23 mouse cellular contexts compared by ENCODE assay signal in the genomic region with DNA sequence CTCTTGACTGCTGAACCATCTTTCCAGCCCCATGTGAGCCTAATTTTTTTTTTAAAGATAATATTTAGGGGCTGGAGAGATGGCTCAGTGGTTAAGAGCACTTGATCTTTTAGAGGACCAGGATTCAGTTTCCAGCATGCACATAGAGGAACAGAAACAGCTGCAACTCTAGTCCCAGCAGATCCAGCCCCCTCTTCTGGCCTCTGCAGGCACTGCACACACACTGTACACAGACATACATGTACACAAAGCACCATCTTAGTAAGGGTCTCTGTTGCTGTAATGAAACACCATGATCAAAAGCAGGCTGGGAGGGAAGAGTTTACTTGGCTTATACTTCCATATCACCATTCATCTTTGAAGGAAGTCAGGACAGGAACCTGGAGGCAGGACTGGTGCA. TPM values are rescaled to one million over a fixed set of nuclear protein-coding genes. Genes with fewer than 3 reads are reported as not detected.
DNase-seq lines count a peak whose midpoint lies in the region; ATAC-seq and TF ChIP-seq lines count a peak whose summit lies in the region.
"Had no signal": no experiment of that assay in that cellular context is flagged by ENCODE, and none has a peak within 500 bp of the region (broad histone marks: within the 10 kb centered on the region; RNA-seq: fewer than 3 reads in every experiment).

No protein-coding gene starts in this region.

- DNase-seq in forebrain, postnatal 0 days, result no peak
- DNase-seq in layer of hippocampus, adult 2 months (ENCODE audit: low spot score in 2 of 2), result no peak
- no peak for DNase-seq in layer of hippocampus, adult 9-11 months
- DNase-seq in A20 (ENCODE audit: low read depth, low spot score) (peak; percentile 39), R1 (ENCODE audit: low read depth, low spot score) (peak; percentile 78)
- no peak for DNase-seq in cerebellum, postnatal 10 days
- DNase-seq in embryo, embryonic 9.5 days (ENCODE audit: extremely low spot score), result no peak
- DNase-seq: adrenal gland, postnatal 36 days; cerebellum, adult 2 months; gastrocnemius, postnatal 10 days; kidney, postnatal 10 days; lung, postnatal 14 days; midbrain, embryonic 14.5 days; right cerebral cortex, adult 18-20 months; thymus, adult 2 months had no signal

- H3K4me1 ChIP-seq in forebrain, postnatal 0 days (ENCODE audit: insufficient read depth), result peaks cover 12% of the 10 kb centered on the region
- H3K4me1 ChIP-seq in forebrain, embryonic 13.5 days, result peaks cover 27% of the 10 kb centered on the region

- no peak overlapping the region for H3K9ac ChIP-seq in forebrain, postnatal 0 days
- H3K9ac ChIP-seq in forebrain, embryonic 13.5 days, result no peak overlapping the region
- H3K9ac ChIP-seq: hindbrain, embryonic 12.5 days; limb, embryonic 12.5 days; liver, embryonic 15.5 days; neural tube, embryonic 13.5 days had no signal

- TF ChIP-seq CTCF in forebrain, postnatal 0 days (IDR thresholded peaks at IDR 0.05; ENCODE audit: low read depth), result 0 out of 2 replicates have a peak, but pooled peaks have one; percentile 6
- TF ChIP-seq CTCF in layer of hippocampus, adult 2 months (conservative IDR thresholded peaks at IDR 0.05), result peak; percentile 44

- no peaks in the 10 kb centered on the region for H3K27me3 ChIP-seq in forebrain, postnatal 0 days (ENCODE audit: insufficient read depth, low read length)
- no peaks in the 10 kb centered on the region for H3K27me3 ChIP-seq in forebrain, embryonic 13.5 days
- H3K27me3 ChIP-seq: hindbrain, embryonic 12.5 days; limb, embryonic 12.5 days; neural tube, embryonic 13.5 days had no signal

- ATAC-seq in forebrain, postnatal 0 days, result no peak
- no peak for ATAC-seq in forebrain, embryonic 13.5 days
- ATAC-seq: inflammation-experienced regulatory T-cells, adult 6 months had no signal

- no peaks in the 10 kb centered on the region for H3K36me3 ChIP-seq in forebrain, postnatal 0 days (ENCODE audit: insufficient read depth)
- H3K36me3 ChIP-seq in forebrain, embryonic 13.5 days (ENCODE audit: poor library complexity, severe bottlenecking), result no peaks in the 10 kb centered on the region
- H3K36me3 ChIP-seq: embryonic facial prominence, embryonic 10.5 days; hindbrain, embryonic 12.5 days; limb, embryonic 12.5 days; liver, embryonic 15.5 days; neural tube, embryonic 13.5 days had no signal

- no peaks in the 10 kb centered on the region for H3K9me3 ChIP-seq in forebrain, postnatal 0 days (ENCODE audit: low read length)
- no peaks in the 10 kb centered on the region for H3K9me3 ChIP-seq in forebrain, embryonic 13.5 days (replicated peaks)
- H3K9me3 ChIP-seq: embryonic facial prominence, embryonic 10.5 days; hindbrain, embryonic 12.5 days; liver, embryonic 15.5 days; neural tube, embryonic 13.5 days had no signal

- no peak overlapping the region for H3K4me3 ChIP-seq in forebrain, postnatal 0 days (ENCODE audit: low read depth, low read length)
- no peak overlapping the region for H3K4me3 ChIP-seq in forebrain, embryonic 13.5 days
- no peak overlapping the region for H3K4me3 ChIP-seq in layer of hippocampus, adult 2 months
- H3K4me3 ChIP-seq: embryonic facial prominence, embryonic 10.5 days; hindbrain, embryonic 12.5 days; limb, embryonic 12.5 days; liver, embryonic 15.5 days; megakaryocyte, embryonic 14.5 days; neural tube, embryonic 13.5 days had no signal

- H3K27ac ChIP-seq in forebrain, postnatal 0 days (ENCODE audit: low read depth, low read length), result no peak overlapping the region
- H3K27ac ChIP-seq in forebrain, embryonic 13.5 days, result no peak overlapping the region
- H3K27ac ChIP-seq in layer of hippocampus, adult 2 months, result no peak overlapping the region
- H3K27ac ChIP-seq: embryonic facial prominence, embryonic 10.5 days; hindbrain, embryonic 12.5 days; limb, embryonic 12.5 days; liver, embryonic 15.5 days; neural tube, embryonic 13.5 days had no signal

- H3K4me2 ChIP-seq in forebrain, postnatal 0 days (ENCODE audit: low read depth), result no peak overlapping the region
- no peak overlapping the region for H3K4me2 ChIP-seq in forebrain, embryonic 13.5 days
- H3K4me2 ChIP-seq: hindbrain, embryonic 12.5 days; limb, embryonic 12.5 days; liver, embryonic 15.5 days; neural tube, embryonic 13.5 days had no signal

RNA-seq across cellular contexts. Expression of a gene that starts 5.4 kb away (rescaled TPM):
- 144 and 156 TPM in 2 replicates for total RNA-seq in forebrain, postnatal 0 days (2014; rRNA removed)
- polyA plus RNA-seq in forebrain, postnatal 0 days (2015; fragmentation: Nextera tagmentation; extraction: Ambion mirVana), result 24.0 and 28.0 TPM in 2 replicates
- polyA plus RNA-seq in forebrain, embryonic 13.5 days (2015; fragmentation: Nextera tagmentation; extraction: Ambion mirVana), result 47.9 and 49.3 TPM in 2 replicates
- total RNA-seq in layer of hippocampus, adult 2 months (2021), result 100 to 1,000 TPM; 211 to 212 TPM

RNA-seq across cellular contexts. Expression of a gene that starts 21.1 kb away (rescaled TPM):
- 48.6 and 63.2 TPM in 2 replicates for total RNA-seq in forebrain, postnatal 0 days (2014; rRNA removed)
- polyA plus RNA-seq in forebrain, postnatal 0 days (2015; fragmentation: Nextera tagmentation; extraction: Ambion mirVana), result 38.6 and 46.4 TPM in 2 replicates
- polyA plus RNA-seq in forebrain, embryonic 13.5 days (2015; fragmentation: Nextera tagmentation; extraction: Ambion mirVana), result 69.5 and 71.4 TPM in 2 replicates
- total RNA-seq in layer of hippocampus, adult 2 months (2021), result 10 to 100 TPM; 43.9 to 45.3 TPM

RNA-seq across cellular contexts. Expression of a gene that starts 52.4 kb away (rescaled TPM):
- 88.0 and 97.9 TPM in 2 replicates for total RNA-seq in forebrain, postnatal 0 days (2014; rRNA removed)
- polyA plus RNA-seq in forebrain, postnatal 0 days (2015; fragmentation: Nextera tagmentation; extraction: Ambion mirVana), result 21.7 and 26.5 TPM in 2 replicates
- polyA plus RNA-seq in forebrain, embryonic 13.5 days (2015; fragmentation: Nextera tagmentation; extraction: Ambion mirVana), result 45.8 and 51.1 TPM in 2 replicates
- total RNA-seq in layer of hippocampus, adult 2 months (2021), result 100 to 1,000 TPM in 1 of 2 experiments, 10 to 100 TPM in 1; 97.9 to 101 TPM

Comparison
In these comparisons a context has a peak if more than half of its experiments do, and no peak if none do; other contexts are left out.
1. DNase-seq: peak in A20 (single experiment) and R1 (single experiment); none in forebrain, postnatal 0 days (single experiment), layer of hippocampus, adult 2 months (0 of 2), layer of hippocampus, adult 9-11 months (single experiment), cerebellum, postnatal 10 days (0 of 2) and embryo, embryonic 9.5 days (single experiment).